Mouse (Mus musculus) inflammation-experienced regulatory T-cells, adult 16 weeks (primary cell): ENCODE results near the gene Ndst2. TPM values are rescaled to one million over a fixed set of nuclear protein-coding genes. Genes with fewer than 3 reads are reported as not detected.

Experiments
- polyA plus RNA-seq: library from polyadenylated mRNA; unstranded; fragments of 100-300 nt; shearing (Covaris generic); gene quantifications from one replicate; pipeline ENCODE4 v1.2.1, GENCODE M21; 2017

The Ndst2 gene
- polyA plus RNA-seq: 19.3 TPM

DNA sequence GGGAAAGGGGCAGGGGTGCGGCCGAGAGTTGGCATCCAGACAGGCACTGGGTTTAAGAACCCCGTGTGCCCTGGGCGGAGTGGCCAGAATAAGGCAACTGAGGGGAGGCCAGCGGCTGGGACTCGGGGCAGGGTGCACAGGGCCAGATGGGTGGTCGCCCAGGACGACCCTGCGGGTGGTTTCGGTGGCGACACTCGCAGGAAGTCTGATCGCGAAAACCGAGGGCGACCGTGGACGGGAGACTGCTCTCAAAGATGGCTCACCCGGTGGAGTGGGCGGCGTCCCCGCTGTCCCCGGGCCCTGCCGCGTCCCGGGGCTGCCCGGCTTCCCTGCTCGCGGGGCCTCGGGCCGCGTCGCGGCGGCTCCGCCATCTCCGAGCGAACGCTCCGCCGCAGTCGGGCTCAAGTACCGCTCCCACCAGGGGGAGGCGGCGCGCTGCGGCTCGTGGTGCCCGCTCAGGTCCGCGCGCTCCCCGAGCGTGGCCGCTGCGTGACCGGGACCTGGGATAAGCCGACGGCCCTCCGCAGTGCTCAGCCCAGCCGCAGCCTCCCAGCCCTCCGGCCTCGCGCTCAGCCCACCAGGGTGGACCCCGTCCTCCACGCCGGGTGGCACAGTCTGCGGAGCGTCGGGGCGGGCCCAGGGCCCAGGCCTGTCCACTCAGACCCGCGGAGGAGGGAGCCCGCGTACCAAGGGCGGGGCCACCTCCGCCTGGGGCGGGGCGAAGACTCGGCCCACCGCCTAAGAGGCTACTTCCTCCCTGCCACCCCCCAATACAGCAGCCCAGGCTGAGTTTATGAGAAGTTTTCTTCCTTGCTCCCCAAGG is at the start of gene Ndst2:
TSS of gene Ndst2 (minus strand) at position 611 of the 823 bp plus-strand sequence.

GRCm38 (mm10) chr14:20707201-20708190 is 26.9 kb downstream of the Ndst2 start, which contains the start of gene Zswim8:
Gene Zswim8, plus strand, starts transcription at chr14:20707552.

GRCm38 (mm10) chr14:20702741-20703381 is 31.5 kb downstream of the Ndst2 start, which contains the start of gene Chchd1:
Gene Chchd1, plus strand, starts transcription at chr14:20703006.

GRCm38 (mm10) chr14:20694884-20695760 is 39.2 kb downstream of the Ndst2 start, which contains the start of gene Fut11:
Gene Fut11, plus strand, starts transcription at chr14:20694968.

DNA sequence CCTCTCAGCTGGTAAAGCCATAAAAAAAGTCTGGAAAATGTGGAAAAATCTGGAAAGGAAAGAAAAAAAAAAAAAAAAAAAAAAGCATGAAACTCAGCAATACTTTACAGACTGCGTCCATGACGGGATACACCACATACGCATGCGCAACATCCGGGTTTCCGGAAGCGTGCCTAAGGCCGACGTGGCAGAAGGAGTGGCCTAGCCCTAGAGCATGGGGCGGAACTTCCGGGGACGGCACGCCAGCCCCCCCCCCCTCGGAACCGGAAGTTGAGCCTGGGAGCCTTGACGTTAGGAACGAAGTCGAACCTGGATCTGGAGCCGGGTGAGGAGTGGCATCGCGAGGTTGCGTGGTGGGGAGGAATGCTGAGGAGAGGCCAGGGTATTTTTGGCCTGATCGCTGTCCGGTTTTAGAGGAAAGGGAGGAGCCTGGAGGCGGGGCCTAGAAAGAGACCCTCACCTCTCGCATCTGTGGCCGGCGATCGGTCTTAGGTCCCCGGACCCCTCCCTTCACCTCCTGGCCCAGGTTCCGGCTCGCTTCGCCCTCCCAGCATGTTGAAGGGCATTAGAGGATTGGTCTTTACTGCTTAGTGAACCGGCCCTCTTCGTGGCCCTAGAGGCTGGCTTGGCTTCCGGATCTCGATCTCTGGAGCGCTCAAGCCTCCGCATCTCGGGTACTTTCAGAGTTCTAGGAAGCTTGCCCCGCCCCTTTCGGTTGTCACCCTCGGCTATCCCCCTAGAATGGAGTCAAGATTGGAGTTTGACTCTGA is 60.1 kb downstream of the Ndst2 start, which contains the start of gene Sec24c:
TSS of gene Sec24c (plus strand) at position 245 of the 770 bp plus-strand sequence.

Other genes starting within 250 kb of the Ndst2 start
- gene Mss51, start 237.7 kb downstream of the Ndst2 start, polyA plus RNA-seq: 2.1 TPM
- gene Ppp3cb, start 188.0 kb downstream of the Ndst2 start, polyA plus RNA-seq: 17.3 TPM
- gene Usp54, start 93.5 kb downstream of the Ndst2 start, polyA plus RNA-seq: 4.4 TPM
- gene Myoz1, start 78.0 kb downstream of the Ndst2 start, polyA plus RNA-seq: not detected
- not detected for gene Synpo2l, start 66.2 kb downstream of the Ndst2 start, polyA plus RNA-seq
- 328 TPM for gene Sec24c, start 60.3 kb downstream of the Ndst2 start, polyA plus RNA-seq
- gene Fut11, start 39.6 kb downstream of the Ndst2 start, polyA plus RNA-seq: 7.5 TPM
- 115 TPM for gene Chchd1, start 31.6 kb downstream of the Ndst2 start, polyA plus RNA-seq
- 22.2 TPM for gene Zswim8, start 27.0 kb downstream of the Ndst2 start, polyA plus RNA-seq
- gene Camk2g, start 59.5 kb upstream of the Ndst2 start, polyA plus RNA-seq: 8.9 TPM
- not detected for gene Plau, start 102.1 kb upstream of the Ndst2 start, polyA plus RNA-seq
- gene Vcl, start 194.8 kb upstream of the Ndst2 start, polyA plus RNA-seq: 2.7 TPM